Mouse (Mus musculus): ENCODE results near the gene Vcan. TPM values are rescaled to one million over a fixed set of nuclear protein-coding genes. Genes with fewer than 3 reads are reported as not detected.
"Not testable (repeated sequence)": the region's sequence is repeated elsewhere in the genome, so short reads cannot be mapped to it uniquely, and the experiment has no call there.

Gene Vcan
- polyA plus RNA-seq (2015; fragmentation: Nextera tagmentation; extraction: Ambion mirVana) = 48.3 and 50.0 TPM in 2 replicates

- Histone ChIP-seq H3K27ac (replicated peaks) (peak within 1 kb of the TSS; percentile 91), H3K27me3 (no peaks in the 10 kb centered on the region), H3K36me3 (no peaks in the 10 kb centered on the region), H3K9me3 (no peaks in the 10 kb centered on the region), H3K9ac (replicated peaks) (peak within 1 kb of the TSS; percentile 63), H3K4me2 (replicated peaks) (peak within 1 kb of the TSS; percentile 97), H3K4me1 (peaks cover 25% of the 10 kb centered on the region), H3K4me3 (peak within 1 kb of the TSS; percentile 51)
- ATAC-seq (replicated peaks) = peak; percentile 72
- WGBS = under 1% methylated on average over 40 of the region's 40 CpGs
Observed at GRCm38 (mm10) chr13:89741766-89742685, at the start of gene Vcan. Gene Vcan (minus strand): TSS chr13:89742509.

GRCm38 (mm10) chr13:89791475-89791874 lies 49.2 kb upstream of the Vcan start:
- H3K4me2 ChIP-seq (replicated peaks) = no peak overlapping the region
- H3K36me3 ChIP-seq = no peaks in the 10 kb centered on the region
- peaks cover 4% of the 10 kb centered on the region for H3K4me1 ChIP-seq
- no peaks in the 10 kb centered on the region for H3K27me3 ChIP-seq
- H3K9ac ChIP-seq (replicated peaks) = no peak overlapping the region
- 55% methylated on average over 5 of the region's 5 CpGs for WGBS
- no peak overlapping the region for H3K27ac ChIP-seq (replicated peaks)
- ATAC-seq (replicated peaks) = no peak
- H3K4me3 ChIP-seq = no peak overlapping the region
- H3K9me3 ChIP-seq = no peaks in the 10 kb centered on the region

- no peaks in the 10 kb centered on the region for H3K36me3 ChIP-seq
- peaks cover 3% of the 10 kb centered on the region; the same call in 1 of the 2 replicates for H3K4me1 ChIP-seq
- no peak for ATAC-seq (replicated peaks)
- no peaks in the 10 kb centered on the region for H3K9me3 ChIP-seq
- no peak overlapping the region for H3K4me2 ChIP-seq (replicated peaks)
- 61% methylated on average over 2 of the region's 2 CpGs for WGBS
- H3K4me3 ChIP-seq = no peak overlapping the region
- no peak overlapping the region for H3K27ac ChIP-seq (replicated peaks)
- no peaks in the 10 kb centered on the region for H3K27me3 ChIP-seq
- no peak overlapping the region for H3K9ac ChIP-seq (replicated peaks)
Observed at GRCm38 (mm10) chr13:89782886-89783285, 40.6 kb upstream of the Vcan start.

- H3K4me2 ChIP-seq (replicated peaks) = no peak overlapping the region
- no peak overlapping the region for H3K4me3 ChIP-seq
- H3K36me3 ChIP-seq = no peaks in the 10 kb centered on the region
- ATAC-seq (replicated peaks) = no peak
- WGBS = 60% methylated on average over 3 of the region's 3 CpGs
- H3K9me3 ChIP-seq = no peaks in the 10 kb centered on the region
- no peaks in the 10 kb centered on the region for H3K27me3 ChIP-seq
- H3K4me1 ChIP-seq = peaks cover 3% of the 10 kb centered on the region; the same call in 1 of the 2 replicates
- no peak overlapping the region for H3K27ac ChIP-seq (replicated peaks)
- no peak overlapping the region for H3K9ac ChIP-seq (replicated peaks)
Observed at GRCm38 (mm10) chr13:89780276-89780675, 38.0 kb upstream of the Vcan start.

- no peak overlapping the region for H3K4me2 ChIP-seq (replicated peaks)
- peak; percentile 63; the same call in 1 of the 2 replicates for ATAC-seq (replicated peaks)
- WGBS = 52% methylated on average over 7 of the region's 7 CpGs
- no peaks in the 10 kb centered on the region for H3K36me3 ChIP-seq
- peaks cover 3% of the 10 kb centered on the region; the same call in 1 of the 2 replicates for H3K4me1 ChIP-seq
- H3K27ac ChIP-seq (replicated peaks) = no peak overlapping the region
- no peak overlapping the region for H3K4me3 ChIP-seq
- no peaks in the 10 kb centered on the region for H3K9me3 ChIP-seq
- H3K27me3 ChIP-seq = no peaks in the 10 kb centered on the region
- no peak overlapping the region for H3K9ac ChIP-seq (replicated peaks)
Observed at GRCm38 (mm10) chr13:89779208-89779911, 37.1 kb upstream of the Vcan start.

- H3K9ac ChIP-seq (replicated peaks) = no peak overlapping the region
- H3K4me3 ChIP-seq = no peak overlapping the region
- peaks cover 3% of the 10 kb centered on the region; the same call in 1 of the 2 replicates for H3K4me1 ChIP-seq
- H3K9me3 ChIP-seq = no peaks in the 10 kb centered on the region
- WGBS = 25% methylated on average over 1 of the region's 1 CpGs
- H3K27me3 ChIP-seq = no peaks in the 10 kb centered on the region
- H3K27ac ChIP-seq (replicated peaks) = no peak overlapping the region
- H3K4me2 ChIP-seq (replicated peaks) = no peak overlapping the region
- no peak for ATAC-seq (replicated peaks)
- no peaks in the 10 kb centered on the region for H3K36me3 ChIP-seq
Observed at GRCm38 (mm10) chr13:89777764-89778163, 35.5 kb upstream of the Vcan start.

- peaks cover 3% of the 10 kb centered on the region; the same call in 1 of the 2 replicates for H3K4me1 ChIP-seq
- no peaks in the 10 kb centered on the region for H3K27me3 ChIP-seq
- no peak overlapping the region for H3K4me2 ChIP-seq (replicated peaks)
- no peaks in the 10 kb centered on the region for H3K36me3 ChIP-seq
- 87% methylated on average over 1 of the region's 1 CpGs for WGBS
- no peaks in the 10 kb centered on the region for H3K9me3 ChIP-seq
- H3K4me3 ChIP-seq = no peak overlapping the region
- no peak overlapping the region for H3K27ac ChIP-seq (replicated peaks)
- H3K9ac ChIP-seq (replicated peaks) = no peak overlapping the region
- ATAC-seq (replicated peaks) = no peak
Observed at GRCm38 (mm10) chr13:89777146-89777545, 34.8 kb upstream of the Vcan start.

- Histone ChIP-seq H3K4me3 (no peak overlapping the region), H3K27me3 (no peaks in the 10 kb centered on the region), H3K9me3 (no peaks in the 10 kb centered on the region), H3K36me3 (no peaks in the 10 kb centered on the region), H3K4me1 (no peaks in the 10 kb centered on the region), H3K9ac (replicated peaks) (no peak overlapping the region), H3K27ac (replicated peaks) (no peak overlapping the region), H3K4me2 (replicated peaks) (no peak overlapping the region)
- WGBS = 83% methylated on average over 1 of the region's 1 CpGs
- no peak for ATAC-seq (replicated peaks)
Observed at GRCm38 (mm10) chr13:89766551-89766950, 24.2 kb upstream of the Vcan start.

GRCm38 (mm10) chr13:89765966-89766365 lies 23.7 kb upstream of the Vcan start:
- no peak overlapping the region for H3K27ac ChIP-seq (replicated peaks)
- no peaks in the 10 kb centered on the region for H3K36me3 ChIP-seq
- no peak overlapping the region for H3K4me2 ChIP-seq (replicated peaks)
- no peaks in the 10 kb centered on the region for H3K9me3 ChIP-seq
- H3K4me1 ChIP-seq = no peaks in the 10 kb centered on the region
- no peaks in the 10 kb centered on the region for H3K27me3 ChIP-seq
- no peak for ATAC-seq (replicated peaks)
- no peak overlapping the region for H3K4me3 ChIP-seq
- WGBS = 88% methylated on average over 3 of the region's 3 CpGs
- H3K9ac ChIP-seq (replicated peaks) = no peak overlapping the region

- H3K36me3 ChIP-seq = no peaks in the 10 kb centered on the region
- H3K27me3 ChIP-seq = no peaks in the 10 kb centered on the region
- H3K4me3 ChIP-seq = no peak overlapping the region
- H3K9me3 ChIP-seq = no peaks in the 10 kb centered on the region
- WGBS = 86% methylated on average over 3 of the region's 3 CpGs
- ATAC-seq (replicated peaks) = no peak
- H3K4me2 ChIP-seq (replicated peaks) = no peak overlapping the region
- H3K4me1 ChIP-seq = no peaks in the 10 kb centered on the region
- H3K27ac ChIP-seq (replicated peaks) = no peak overlapping the region
- H3K9ac ChIP-seq (replicated peaks) = no peak overlapping the region
Observed at GRCm38 (mm10) chr13:89762339-89762738, 20.0 kb upstream of the Vcan start.

- no peaks in the 10 kb centered on the region for H3K9me3 ChIP-seq
- ATAC-seq (replicated peaks) = no peak
Observed at GRCm38 (mm10) chr13:89756347-89756746, 14.0 kb upstream of the Vcan start.

GRCm38 (mm10) chr13:89750562-89750961 lies 8.3 kb upstream of the Vcan start:
- not testable (repeated sequence) for H3K4me3 ChIP-seq; H3K9me3 ChIP-seq; ATAC-seq (replicated peaks); H3K4me2 ChIP-seq (replicated peaks); H3K27ac ChIP-seq (replicated peaks); H3K4me1 ChIP-seq; H3K36me3 ChIP-seq; H3K9ac ChIP-seq (replicated peaks); H3K27me3 ChIP-seq
- 19% methylated on average over 3 of the region's 3 CpGs for WGBS

More at GRCm38 (mm10) chr13:89756347-89756746, 14.0 kb upstream of the Vcan start:
- no peaks in the 10 kb centered on the region for H3K4me1 ChIP-seq
- H3K4me2 ChIP-seq (replicated peaks) = no peak overlapping the region
- no peak overlapping the region for H3K27ac ChIP-seq (replicated peaks)
- no peak overlapping the region for H3K4me3 ChIP-seq
- no peaks in the 10 kb centered on the region for H3K36me3 ChIP-seq
- no peak overlapping the region for H3K9ac ChIP-seq (replicated peaks)
- no peaks in the 10 kb centered on the region for H3K27me3 ChIP-seq

All from forebrain, embryonic 15.5 days (tissue).